Mouse (Mus musculus) bone marrow macrophage, adult 2 months (primary cell): ENCODE data around the gene Mydgf.

Experiments used
- CTCF ChIP-seq: IDR thresholded peaks from 2 replicates; pipeline ENCODE4 v1.5.1; 2012; ENCODE audit warnings: low read depth, mild to moderate bottlenecking, low read length, moderate library complexity
- POLR2A ChIP-seq: IDR thresholded peaks from 2 replicates; pipeline ENCODE4 v1.6.1; 2012; ENCODE audit warnings: mild to moderate bottlenecking, low read depth, low read length, borderline replicate concordance

GRCm38 (mm10) chr17:56212676-56213075, 29.0 kb upstream of the Mydgf start:
- no peak for TF ChIP-seq CTCF
- no peak for TF ChIP-seq POLR2A
